Mouse (Mus musculus) MEL (cell line): ENCODE results near the gene Cacna1f. TPM values are rescaled to one million over a fixed set of nuclear protein-coding genes. Genes with fewer than 3 reads are reported as not detected.

ENCODE experiments used
- DNase-seq: peaks from one replicate; pipeline ENCODE4 v3.0.0; 2011; ENCODE audit warnings: low read depth, low spot score
- H3K27ac ChIP-seq: 2 replicates; pipeline ENCODE4 v1.5.1; 2012; ENCODE audit warnings: low read depth, mild to moderate bottlenecking, control low read depth, low read length, moderate library complexity; ENCODE audit not compliant: control insufficient read depth
- H3K27me3 ChIP-seq, 2 experiments: fragments of 150-350 bp in 1 of 2; sonication (generic) in 1 of 2; 2 replicates each; pipeline ENCODE4 v1.6.1; 2012; ENCODE audit warnings: low read length in 2 of 2, mild to moderate bottlenecking in 2 of 2, improper control_type of control experiment in 1 of 2, moderate library complexity in 1 of 2; ENCODE audit not compliant: insufficient read depth in 2 of 2, control insufficient read depth in 1 of 2
- H3K36me3 ChIP-seq, 2 experiments: 2 replicates each; pipeline ENCODE4 v1.6.1; 2012 to 2014; ENCODE audit warnings: low read length in 2 of 2, improper control_type of control experiment in 1 of 2, inconsistent platforms in 1 of 2, mild to moderate bottlenecking in 1 of 2; ENCODE audit not compliant: insufficient read depth in 2 of 2, control insufficient read depth in 1 of 2
- H3K4me1 ChIP-seq, 2 experiments: fragments of 150-350 bp in 1 of 2; sonication (generic) in 1 of 2; 2 replicates each; pipeline ENCODE4 v1.6.1; 2012; ENCODE audit warnings: low read length in 2 of 2, improper control_type of control experiment in 1 of 2, mild to moderate bottlenecking in 1 of 2; ENCODE audit not compliant: insufficient read depth in 2 of 2, control insufficient read depth in 1 of 2
- H3K4me3 ChIP-seq, 2 experiments: fragments of 150-350 bp in 1 of 2; sonication (generic) in 1 of 2; 2 replicates each; pipeline ENCODE4 v1.5.1; 2012; ENCODE audit warnings: low read depth in 2 of 2, low read length in 2 of 2, mild to moderate bottlenecking in 2 of 2, moderate library complexity in 2 of 2, control low read depth in 1 of 2, improper control_type of control experiment in 1 of 2; ENCODE audit not compliant: control insufficient read depth in 1 of 2, insufficient read depth in 1 of 2
- H3K79me2 ChIP-seq: 2 replicates; pipeline ENCODE4 v1.6.1; 2012; ENCODE audit warnings: mild to moderate bottlenecking, low read length, moderate library complexity; ENCODE audit not compliant: control insufficient read depth, poor library complexity, insufficient read depth
- H3K9ac ChIP-seq: 2 replicates; pipeline ENCODE4 v1.6.1; 2012; ENCODE audit warnings: low read depth, mild to moderate bottlenecking, control low read depth, low read length, moderate library complexity; ENCODE audit not compliant: control insufficient read depth, poor library complexity, severe bottlenecking
- H3K9me3 ChIP-seq: fragments of 150-350 bp; sonication (generic); replicated peaks from 2 replicates; pipeline ENCODE4 v1.6.1; 2012; ENCODE audit warnings: mild to moderate bottlenecking, low read length, improper control_type of control experiment, moderate library complexity; ENCODE audit not compliant: insufficient read depth
- BHLHE40 ChIP-seq: IDR thresholded peaks from 2 replicates; pipeline ENCODE4 v1.6.1; 2012; ENCODE audit warnings: low read depth, mild to moderate bottlenecking, inconsistent platforms, low read length, improper control_type of control experiment, borderline replicate concordance
- CTCF ChIP-seq, 3 experiments: IDR thresholded peaks in 2 of 3; conservative IDR thresholded peaks in 1 of 3; 2 replicates each; pipeline ENCODE4 v1.5.1; 2011 to 2012; ENCODE audit warnings: low read length in 3 of 3, low read depth in 2 of 3, mild to moderate bottlenecking in 2 of 3, improper control_type of control experiment in 1 of 3, inconsistent platforms in 1 of 3, mixed read lengths in 1 of 3, moderate library complexity in 1 of 3; ENCODE audit not compliant: control insufficient read depth in 1 of 3, insufficient read depth in 1 of 3, poor library complexity in 1 of 3, severe bottlenecking in 1 of 3
- E2F4 ChIP-seq: IDR thresholded peaks from 2 replicates; pipeline ENCODE4 v1.6.1; 2011; ENCODE audit warnings: low read depth, low read length, improper control_type of control experiment, borderline replicate concordance
- ELF1 ChIP-seq: IDR thresholded peaks from 2 replicates; pipeline ENCODE4 v1.6.1; 2014; ENCODE audit warnings: low read depth, mild to moderate bottlenecking, inconsistent platforms, low read length, improper control_type of control experiment, moderate library complexity
- ETS1 ChIP-seq: IDR thresholded peaks from 2 replicates; pipeline ENCODE4 v1.6.1; 2012; ENCODE audit warnings: low read depth, mild to moderate bottlenecking, inconsistent platforms, low read length, improper control_type of control experiment, moderate library complexity
- GABPA ChIP-seq: IDR thresholded peaks from 2 replicates; pipeline ENCODE4 v1.6.1; 2012; ENCODE audit warnings: low read depth, mild to moderate bottlenecking, inconsistent platforms, low read length, improper control_type of control experiment, moderate library complexity
- GATA1 ChIP-seq: IDR thresholded peaks from 2 replicates; pipeline ENCODE4 v1.6.1; 2011; ENCODE audit warnings: low read depth, low read length, improper control_type of control experiment
- HCFC1 ChIP-seq: IDR thresholded peaks from 2 replicates; pipeline ENCODE4 v1.6.1; 2012; ENCODE audit warnings: low read depth, mild to moderate bottlenecking, inconsistent platforms, low read length, improper control_type of control experiment, moderate library complexity
- MAFK ChIP-seq: IDR thresholded peaks from 2 replicates; pipeline ENCODE4 v1.6.1; 2011; ENCODE audit warnings: low read depth, mild to moderate bottlenecking, low read length, improper control_type of control experiment, borderline replicate concordance
- MAX ChIP-seq: IDR thresholded peaks from 2 replicates; pipeline ENCODE4 v1.6.1; 2011; ENCODE audit warnings: low read length, improper control_type of control experiment
- MAZ ChIP-seq: IDR thresholded peaks from 2 replicates; pipeline ENCODE4 v1.6.1; 2012; ENCODE audit warnings: low read depth, mild to moderate bottlenecking, inconsistent platforms, low read length, improper control_type of control experiment
- MEF2A ChIP-seq: IDR thresholded peaks from 2 replicates; pipeline ENCODE4 v1.6.1; 2014; ENCODE audit warnings: low read depth, mild to moderate bottlenecking, inconsistent platforms, low read length, improper control_type of control experiment; ENCODE audit not compliant: poor library complexity, insufficient replicate concordance, severe bottlenecking; ENCODE audit errors: extremely low read depth
- MXI1 ChIP-seq: IDR thresholded peaks from 2 replicates; pipeline ENCODE4 v1.6.1; 2011; ENCODE audit warnings: mild to moderate bottlenecking, low read depth, low read length, improper control_type of control experiment
- MYB ChIP-seq: IDR thresholded peaks from 2 replicates; pipeline ENCODE4 v1.6.1; 2011; ENCODE audit warnings: mild to moderate bottlenecking, low read depth, low read length, improper control_type of control experiment
- MYC ChIP-seq: IDR thresholded peaks from 2 replicates; pipeline ENCODE4 v1.6.1; 2011; ENCODE audit warnings: low read depth, mild to moderate bottlenecking, low read length, improper control_type of control experiment, moderate library complexity
- NELFE ChIP-seq: IDR thresholded peaks from 2 replicates; pipeline ENCODE4 v1.6.1; 2011; ENCODE audit warnings: low read depth, low read length, improper control_type of control experiment
- NRF1 ChIP-seq: IDR thresholded peaks from 2 replicates; pipeline ENCODE4 v1.6.1; 2014; ENCODE audit warnings: low read depth, mild to moderate bottlenecking, inconsistent platforms, low read length, improper control_type of control experiment, moderate library complexity; ENCODE audit not compliant: poor library complexity, insufficient read depth, severe bottlenecking
- POLR2A ChIP-seq, 2 experiments: IDR thresholded peaks; 2 replicates each; pipeline ENCODE4 v1.6.1; 2011 to 2012; ENCODE audit warnings: low read length in 2 of 2, mild to moderate bottlenecking in 2 of 2, control low read depth in 1 of 2, improper control_type of control experiment in 1 of 2, low read depth in 1 of 2, moderate library complexity in 1 of 2; ENCODE audit not compliant: control insufficient read depth in 1 of 2, insufficient read depth in 1 of 2, poor library complexity in 1 of 2
- POLR2AphosphoS2 ChIP-seq: IDR thresholded peaks from 2 replicates; pipeline ENCODE4 v1.6.1; 2011; ENCODE audit warnings: low read length, improper control_type of control experiment
- POLR2AphosphoS5 ChIP-seq: IDR thresholded peaks from 2 replicates; pipeline ENCODE4 v1.6.1; 2012; ENCODE audit warnings: low read depth, borderline replicate concordance, mild to moderate bottlenecking, inconsistent platforms, low read length, moderate library complexity, mixed read lengths
- RCOR1 ChIP-seq: IDR thresholded peaks from 2 replicates; pipeline ENCODE4 v1.6.1; 2012; ENCODE audit warnings: low read depth, mild to moderate bottlenecking, inconsistent platforms, low read length, improper control_type of control experiment
- SIN3A ChIP-seq: IDR thresholded peaks from 2 replicates; pipeline ENCODE4 v1.6.1; 2012; ENCODE audit warnings: low read length, improper control_type of control experiment, inconsistent platforms
- SMC3 ChIP-seq: IDR thresholded peaks from 2 replicates; pipeline ENCODE4 v1.6.1; 2011; ENCODE audit warnings: low read depth, low read length, improper control_type of control experiment
- TAL1 ChIP-seq: IDR thresholded peaks from 2 replicates; pipeline ENCODE4 v1.6.1; 2012; ENCODE audit warnings: mild to moderate bottlenecking, inconsistent platforms, low read length, moderate library complexity, mixed read lengths
- TBP ChIP-seq: IDR thresholded peaks from 2 replicates; pipeline ENCODE4 v1.8.0; 2011; ENCODE audit warnings: low read depth, low read length, improper control_type of control experiment
- TCF12 ChIP-seq: IDR thresholded peaks from 2 replicates; pipeline ENCODE4 v1.6.1; 2014; ENCODE audit warnings: low read depth, mild to moderate bottlenecking, inconsistent platforms, low read length, improper control_type of control experiment, moderate library complexity
- UBTF ChIP-seq: IDR thresholded peaks from 2 replicates; pipeline ENCODE4 v1.6.1; 2012; ENCODE audit warnings: low read depth, mild to moderate bottlenecking, inconsistent platforms, low read length, improper control_type of control experiment, moderate library complexity, borderline replicate concordance; ENCODE audit not compliant: insufficient read depth
- USF2 ChIP-seq, 2 experiments: IDR thresholded peaks; 2 replicates each; pipeline ENCODE4 v1.6.1; 2011 to 2012; ENCODE audit warnings: improper control_type of control experiment in 2 of 2, low read length in 2 of 2, borderline replicate concordance in 1 of 2, inconsistent platforms in 1 of 2, low read depth in 1 of 2, mild to moderate bottlenecking in 1 of 2; ENCODE audit not compliant: insufficient read depth in 1 of 2
- ZMIZ1 ChIP-seq: IDR thresholded peaks from 2 replicates; pipeline ENCODE4 v1.6.1; 2012; ENCODE audit warnings: low read depth, mild to moderate bottlenecking, inconsistent platforms, low read length, improper control_type of control experiment, moderate library complexity
- polyA plus RNA-seq, 2 experiments: library from polyadenylated mRNA; stranded (reverse) in 1 of 2; unstranded in 1 of 2; fragments of >175 nt in 1 of 2; fragments of >200 nt in 1 of 2; gene quantifications; 2 replicates each; pipeline versions ENCODE4 v1.2.1 to v1.2.4; 2012; ENCODE audit warnings: low replicate concordance in 2 of 2, low read depth in 1 of 2; ENCODE audit not compliant: insufficient read length in 2 of 2, insufficient read depth in 1 of 2, missing spikeins in 1 of 2
- total RNA-seq: library from RNA; depleted of rRNA; stranded (reverse); fragments of 300-350 nt; gene quantifications from 2 replicates; pipeline ENCODE4 v1.2.3, GENCODE M21; 2012

The Cacna1f gene
- total and polyA plus RNA-seq, 3 experiments = 0.17 TPM; not detected in 2

GRCm38 (mm10) chrX:7658031-7658784, 51.3 kb downstream of the Cacna1f start:
- Histone ChIP-seq H3K9me3 (no peaks in the 10 kb centered on the region), H3K4me1 (peaks cover 0 to 6% of the 10 kb centered on the region in 2 experiments; a peak in 2 of 4 replicates), H3K27me3 (peaks cover 2% of the 10 kb centered on the region in 2 experiments; a peak in 2 of 4 replicates), H3K36me3 (no peaks in the 10 kb centered on the region), H3K27ac (no peak overlapping the region), H3K79me2 (no peaks in the 10 kb centered on the region; the same call in 1 of the 2 replicates), H3K9ac (no peak overlapping the region), H3K4me3 (no peak overlapping the region)
- DNase-seq = no peak
- no peak for TF ChIP-seq UBTF
- no peak for TF ChIP-seq MYB
- no peak for TF ChIP-seq MEF2A
- TF ChIP-seq E2F4 = no peak
- no peak for TF ChIP-seq POLR2AphosphoS2
- TF ChIP-seq CTCF (IDR thresholded peaks at IDR 0.05 in 2 of 3, conservative IDR thresholded peaks at IDR 0.05 in 1 of 3; ENCODE audit: control insufficient read depth in 1 of 3, insufficient read depth in 1 of 3, low read depth in 2 of 3, low read length in 3 of 3, poor library complexity in 1 of 3, severe bottlenecking in 1 of 3) = no peak
- no peak for TF ChIP-seq TCF12
- TF ChIP-seq SMC3 = no peak
- no peak for TF ChIP-seq POLR2A (IDR thresholded peaks at IDR 0.05; ENCODE audit: control insufficient read depth in 1 of 2, insufficient read depth in 1 of 2, low read depth in 1 of 2, low read length in 2 of 2, poor library complexity in 1 of 2)
- no peak for TF ChIP-seq NRF1
- TF ChIP-seq POLR2AphosphoS5 = no peak
- TF ChIP-seq TAL1 = no peak
- TF ChIP-seq ETS1 = no peak
- TF ChIP-seq TBP = no peak
- TF ChIP-seq MAX = no peak
- TF ChIP-seq MAFK = no peak
- TF ChIP-seq ELF1 = no peak
- no peak for TF ChIP-seq GATA1

- TF ChIP-seq SMC3 (no peak), NELFE (no peak), HCFC1 (no peak), MAX (no peak), MAFK (no peak), MYC (no peak), SIN3A (no peak), ETS1 (no peak), TCF12 (no peak), MAZ (no peak), BHLHE40 (no peak), TBP (no peak), ZMIZ1 (no peak), TAL1 (no peak), GATA1 (no peak), GABPA (no peak), RCOR1 (no peak), MXI1 (no peak), USF2 (IDR thresholded peaks at IDR 0.05; ENCODE audit: borderline replicate concordance in 1 of 2, insufficient read depth in 1 of 2, low read depth in 1 of 2, low read length in 2 of 2) (no peak)
- TF ChIP-seq, all 39 proteins: peak for 0
- Histone ChIP-seq H3K9me3 (no peaks in the 10 kb centered on the region), H3K27ac (no peak overlapping the region), H3K79me2 (no peaks in the 10 kb centered on the region; the same call in 1 of the 2 replicates), H3K27me3 (peaks cover 2% of the 10 kb centered on the region in 2 experiments; a peak in 2 of 4 replicates), H3K9ac (no peak overlapping the region), H3K36me3 (no peaks in the 10 kb centered on the region), H3K4me1 (peaks cover 0 to 6% of the 10 kb centered on the region in 2 experiments; a peak in 2 of 4 replicates), H3K4me3 (no peak overlapping the region)
- DNase-seq = no peak
Observed at GRCm38 (mm10) chrX:7658785-7659589, 52.1 kb downstream of the Cacna1f start.
